Comparison of ENCODE assay signal across 8 mouse cellular contexts in the genomic region with DNA sequence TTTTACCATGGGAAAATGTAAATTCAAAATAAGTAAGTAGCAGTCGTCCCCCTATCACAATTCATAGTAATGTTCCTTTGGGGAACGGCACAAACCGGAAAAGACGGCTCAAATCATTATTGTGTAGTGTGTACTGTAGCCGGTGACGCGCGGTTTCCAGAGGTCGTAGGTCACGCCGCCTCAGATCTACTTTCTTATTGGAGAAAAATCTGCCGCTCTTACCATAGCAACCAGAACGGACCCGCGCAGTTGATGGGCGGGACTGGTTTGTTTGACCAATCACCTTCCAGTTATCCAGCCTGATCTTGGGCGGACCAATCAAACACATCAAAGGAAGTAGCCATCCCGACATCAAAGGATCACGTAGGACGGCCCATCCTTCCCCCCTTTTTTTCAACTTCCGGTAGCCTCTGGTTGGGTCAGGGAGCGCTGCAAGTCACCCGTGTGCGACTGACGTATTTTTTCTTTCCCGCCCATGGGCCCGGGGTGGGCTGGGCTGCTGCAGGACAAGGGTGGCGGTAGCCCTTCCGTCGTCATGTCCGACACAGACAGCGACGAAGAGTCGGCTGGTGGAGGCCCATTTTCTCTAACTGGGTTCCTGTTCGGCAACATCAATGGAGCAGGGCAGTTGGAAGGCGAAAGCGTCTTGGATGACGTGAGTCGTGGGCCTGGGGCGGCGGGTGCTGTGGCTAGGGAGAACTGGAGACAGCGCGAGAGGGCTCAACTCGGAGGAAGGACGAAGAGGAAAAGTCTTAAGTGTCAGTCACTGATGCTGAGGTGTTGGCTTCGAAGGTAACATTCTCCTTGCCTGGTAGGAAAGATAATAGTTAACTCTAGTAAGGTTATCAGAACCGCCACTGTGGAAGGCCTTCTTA. TPM values are rescaled to one million over a fixed set of nuclear protein-coding genes. Genes with fewer than 3 reads are reported as not detected.
A peak's percentile ranks its signal among the peaks of the same experiment; 100 is the strongest.
DNase-seq lines count a peak whose midpoint lies in the region; ATAC-seq and TF ChIP-seq lines count a peak whose summit lies in the region.

TSS of gene Taf1 (plus strand) at position 388 of the 875 bp plus-strand sequence.

- peak within 1 kb of the TSS; percentile 74 for H3K4me2 ChIP-seq in CH12.LX (ENCODE audit: insufficient read depth, low read depth, poor library complexity, severe bottlenecking)
- H3K4me2 ChIP-seq in forebrain, embryonic 11.5 days (ENCODE audit: low read depth, low read length, severe bottlenecking), result peak within 1 kb of the TSS; percentile 41
- H3K4me2 ChIP-seq in heart, embryonic 16.5 days (ENCODE audit: low read depth, low read length), result peak within 1 kb of the TSS; percentile 68
- H3K4me2 ChIP-seq in liver, embryonic 15.5 days, result peak within 1 kb of the TSS; percentile 69
- H3K4me2 ChIP-seq in neural tube, embryonic 12.5 days (replicated peaks), result peak within 1 kb of the TSS; percentile 62

- ATAC-seq in forebrain, embryonic 11.5 days (replicated peaks; ENCODE audit: low FRiP score), result peak; percentile 100
- ATAC-seq in heart, embryonic 16.5 days (replicated peaks; ENCODE audit: extremely low read depth, insufficient read depth, low FRiP score), result peak; percentile 98
- ATAC-seq in liver, embryonic 15.5 days (ENCODE audit: insufficient read depth), result peak; percentile 97
- peak; percentile 98 for ATAC-seq in neural tube, embryonic 12.5 days (ENCODE audit: low FRiP score, low read depth)

- peak; percentile 73 for TF ChIP-seq POLR2A in CH12.LX (IDR thresholded peaks at IDR 0.05; ENCODE audit: low read depth, low read length)

- H3K4me1 ChIP-seq in CH12.LX (ENCODE audit: control insufficient read depth in 1 of 2, insufficient read depth in 2 of 2), result peaks cover 0 to 4% of the 10 kb centered on the region in 2 experiments; a peak in 1 of 4 replicates
- H3K4me1 ChIP-seq in forebrain, embryonic 11.5 days (replicated peaks; ENCODE audit: control insufficient read depth, insufficient read depth, low read length), result no peaks in the 10 kb centered on the region
- peaks cover 3% of the 10 kb centered on the region; the same call in 1 of the 2 replicates for H3K4me1 ChIP-seq in heart, embryonic 16.5 days (ENCODE audit: control insufficient read depth, insufficient read depth, low read length)
- H3K4me1 ChIP-seq in liver, embryonic 15.5 days (replicated peaks), result peaks cover 7% of the 10 kb centered on the region; the same call in 1 of the 2 replicates
- 0 out of 2 replicates have a peak, but pooled peaks cover 6% of the 10 kb centered on the region for H3K4me1 ChIP-seq in neural tube, embryonic 12.5 days

- no peak for TF ChIP-seq RAD21 in CH12.LX (IDR thresholded peaks at IDR 0.05; ENCODE audit: low read depth, low read length)

- H3K27me3 ChIP-seq in CH12.LX (replicated peaks), result no peaks in the 10 kb centered on the region
- H3K27me3 ChIP-seq in forebrain, embryonic 11.5 days (ENCODE audit: control insufficient read depth, insufficient read depth, low read length), result no peaks in the 10 kb centered on the region
- H3K27me3 ChIP-seq in heart, embryonic 16.5 days (ENCODE audit: control insufficient read depth, insufficient read depth, low read length), result no peaks in the 10 kb centered on the region
- no peaks in the 10 kb centered on the region for H3K27me3 ChIP-seq in liver, embryonic 15.5 days
- H3K27me3 ChIP-seq in neural tube, embryonic 12.5 days (replicated peaks), result no peaks in the 10 kb centered on the region

- TF ChIP-seq EP300 in CH12.LX (IDR thresholded peaks at IDR 0.05; ENCODE audit: low read length), result no peak

- peak within 1 kb of the TSS; percentile 75 for H3K9ac ChIP-seq in CH12.LX (ENCODE audit: insufficient read depth, low read depth)
- H3K9ac ChIP-seq in forebrain, embryonic 11.5 days (ENCODE audit: low read length), result peak within 1 kb of the TSS; percentile 67
- peak within 1 kb of the TSS; percentile 79 for H3K9ac ChIP-seq in heart, embryonic 16.5 days (ENCODE audit: low read length)
- H3K9ac ChIP-seq in liver, embryonic 15.5 days, result peak within 1 kb of the TSS; percentile 65
- peak within 1 kb of the TSS; percentile 48 for H3K9ac ChIP-seq in neural tube, embryonic 12.5 days

- dilution Hi-C loops in CH12.LX (cut with MboI; ENCODE audit: extremely low pct_ligation_motif_present, extremely low pct_unique_long_range_greater_than_20kb, low sequenced_read_pairs), result no loop called here

- peaks cover 7 to 17% of the 10 kb centered on the region in 2 experiments for H3K36me3 ChIP-seq in CH12.LX (replicated peaks in 1 of 2; ENCODE audit: control insufficient read depth in 1 of 2, insufficient read depth in 1 of 2, low read length in 1 of 2)
- no peaks in the 10 kb centered on the region for H3K36me3 ChIP-seq in forebrain, embryonic 11.5 days (ENCODE audit: control insufficient read depth, insufficient read depth, low read length)
- H3K36me3 ChIP-seq in heart, embryonic 16.5 days (ENCODE audit: control insufficient read depth, insufficient read depth), result no peaks in the 10 kb centered on the region
- H3K36me3 ChIP-seq in liver, embryonic 15.5 days (replicated peaks), result peaks cover 17% of the 10 kb centered on the region
- peaks cover 3% of the 10 kb centered on the region; the same call in 1 of the 2 replicates for H3K36me3 ChIP-seq in neural tube, embryonic 12.5 days

- WGBS in forebrain, embryonic 11.5 days, result 22% methylated on average over 47 of the region's 47 CpGs
- 12% methylated on average over 47 of the region's 47 CpGs for WGBS in heart, embryonic 16.5 days
- WGBS in liver, embryonic 15.5 days (ENCODE audit: insufficient replicate concordance), result 15% methylated on average over 47 of the region's 47 CpGs
- WGBS in neural tube, embryonic 12.5 days, result 18% methylated on average over 47 of the region's 47 CpGs

- in situ Hi-C loops in CH12.LX (cut with MboI; ENCODE audit: low pct_ligation_motif_present, low pct_unique_long_range_greater_than_20kb, low sequenced_read_pairs), result no loop called here

- peak within 1 kb of the TSS; percentile 48; the same call in 1 of the 2 replicates for H3K27ac ChIP-seq in CH12.LX (ENCODE audit: insufficient read depth, low read depth)
- H3K27ac ChIP-seq in forebrain, embryonic 11.5 days (ENCODE audit: low read depth, low read length), result no peak within 1 kb of the TSS
- H3K27ac ChIP-seq in heart, embryonic 16.5 days (ENCODE audit: low read length), result peak within 1 kb of the TSS; percentile 62
- H3K27ac ChIP-seq in liver, embryonic 15.5 days (replicated peaks), result peak within 1 kb of the TSS; percentile 69
- no peak within 1 kb of the TSS for H3K27ac ChIP-seq in neural tube, embryonic 12.5 days

- peak; percentile 96 for DNase-seq in CH12.LX (ENCODE audit: extremely low read depth)
- peak; percentile 85 for DNase-seq in c-Kit-positive CD71-positive TER-119-negative erythroid progenitor cells, embryonic 14.5 days (ENCODE audit: low read depth)
- DNase-seq in forebrain, embryonic 11.5 days (ENCODE audit: low spot score), result peak; percentile 92
- peak; percentile 94 to 96 for DNase-seq in kidney, postnatal 36 days
- peak; percentile 98 for DNase-seq in telencephalon, adult 2 months (ENCODE audit: low read depth, low spot score)

- no peaks in the 10 kb centered on the region for H3K9me3 ChIP-seq in CH12.LX (replicated peaks; ENCODE audit: low read length)
- no peaks in the 10 kb centered on the region for H3K9me3 ChIP-seq in forebrain, embryonic 11.5 days (ENCODE audit: control insufficient read depth, low read length)
- H3K9me3 ChIP-seq in heart, embryonic 16.5 days (replicated peaks; ENCODE audit: control insufficient read depth, low read length), result no peaks in the 10 kb centered on the region
- no peaks in the 10 kb centered on the region for H3K9me3 ChIP-seq in liver, embryonic 15.5 days (replicated peaks)
- H3K9me3 ChIP-seq in neural tube, embryonic 12.5 days, result no peaks in the 10 kb centered on the region

- H3K79me2 ChIP-seq in CH12.LX (replicated peaks; ENCODE audit: control insufficient read depth, extremely low read depth, insufficient read depth, poor library complexity, severe bottlenecking), result peaks cover 10% of the 10 kb centered on the region

- peak within 1 kb of the TSS; percentile 70 to 92 (median 87) for H3K4me3 ChIP-seq in CH12.LX (replicated peaks in 1 of 3; ENCODE audit: low read depth in 2 of 3, low read length in 2 of 3, poor library complexity in 1 of 3)
- H3K4me3 ChIP-seq in forebrain, embryonic 11.5 days (ENCODE audit: low read depth, low read length), result peak within 1 kb of the TSS; percentile 49
- peak within 1 kb of the TSS; percentile 73 for H3K4me3 ChIP-seq in heart, embryonic 16.5 days (ENCODE audit: low read length)
- H3K4me3 ChIP-seq in liver, embryonic 15.5 days (replicated peaks), result peak within 1 kb of the TSS; percentile 70
- H3K4me3 ChIP-seq in neural tube, embryonic 12.5 days, result peak within 1 kb of the TSS; percentile 53

- TF ChIP-seq CTCF in CH12.LX (conservative IDR thresholded peaks at IDR 0.05 in 1 of 2, IDR thresholded peaks at IDR 0.05 in 1 of 2; ENCODE audit: low read depth in 2 of 2, low read length in 2 of 2), result no peak

TF ChIP-seq in CH12.LX, 34 proteins besides CTCF, POLR2A, EP300 and RAD21 (continues in another document):
- no peak; the same call in 1 of the 2 replicates for TF ChIP-seq NELFE (IDR thresholded peaks at IDR 0.05; ENCODE audit: low read depth, low read length)
- peak; percentile 11; the same call in 1 of the 2 replicates for TF ChIP-seq USF1 (IDR thresholded peaks at IDR 0.05; ENCODE audit: low read depth, low read length)
- no peak for TF ChIP-seq RCOR1 (conservative IDR thresholded peaks at IDR 0.05; ENCODE audit: low read depth, low read length)
- TF ChIP-seq USF2 (conservative IDR thresholded peaks at IDR 0.05; ENCODE audit: low read depth, low read length), result no peak
- no peak for TF ChIP-seq NRF1 (IDR thresholded peaks at IDR 0.05; ENCODE audit: low read depth, low read length)
- no peak for TF ChIP-seq ETS1 (conservative IDR thresholded peaks at IDR 0.05; ENCODE audit: low read depth, low read length)
- no peak for TF ChIP-seq CHD1 (IDR thresholded peaks at IDR 0.05; ENCODE audit: low read depth, low read length)
- TF ChIP-seq ZNF384 (IDR thresholded peaks at IDR 0.05; ENCODE audit: low read depth, low read length), result peak; percentile 78
- TF ChIP-seq POLR2AphosphoS2 (IDR thresholded peaks at IDR 0.05; ENCODE audit: low read depth, low read length), result no peak
- TF ChIP-seq CHD2 (IDR thresholded peaks at IDR 0.05; ENCODE audit: low read length), result peak; percentile 60
- TF ChIP-seq MXI1 (IDR thresholded peaks at IDR 0.05; ENCODE audit: low read depth, low read length), result peak; percentile 20; the same call in 1 of the 2 replicates
- TF ChIP-seq MYC (IDR thresholded peaks at IDR 0.05; ENCODE audit: low read depth, low read length), result no peak

RNA-seq across cellular contexts. Expression of gene Taf1, which starts in this region (rescaled TPM):
- total RNA-seq in CH12.LX (2012; rRNA removed) (33.3 and 35.7 TPM in 2 replicates), CH12.LX (2014; rRNA removed) (33.4 and 33.6 TPM in 2 replicates)
- polyA plus RNA-seq in CH12.LX (2012; ENCODE audit: insufficient read length, low read depth), result 49.4 and 51.6 TPM in 2 replicates
- polyA plus RNA-seq in forebrain, embryonic 11.5 days (2014; fragmentation: Nextera tagmentation; extraction: Ambion mirVana), result 28.3 and 30.2 TPM in 2 replicates
- 6.2 and 8.0 TPM in 2 replicates for polyA plus RNA-seq in heart, embryonic 16.5 days (2015; fragmentation: Nextera tagmentation; extraction: Ambion mirVana)
- polyA plus RNA-seq in liver, embryonic 15.5 days (2015; fragmentation: Nextera tagmentation; extraction: Ambion mirVana), result 5.3 and 5.6 TPM in 2 replicates
- polyA plus RNA-seq in neural tube, embryonic 12.5 days (2016; fragmentation: Nextera tagmentation; extraction: Ambion mirVana), result 17.9 and 20.6 TPM in 2 replicates

Comparison
In these comparisons a context has a peak if more than half of its experiments do, and no peak if none do; other contexts are left out.
1. H3K27ac ChIP-seq: peak in CH12.LX (single experiment), heart, embryonic 16.5 days (single experiment) and liver, embryonic 15.5 days (single experiment); none in forebrain, embryonic 11.5 days (single experiment) and neural tube, embryonic 12.5 days (single experiment).
2. Peak in every context shown above with its lines, with median percentiles within 50 percentile points of each other: DNase-seq, H3K4me2 ChIP-seq, H3K4me3 ChIP-seq, H3K9ac ChIP-seq and ATAC-seq.